Mouse (Mus musculus) adrenal gland, postnatal 10 days (tissue): Measurements from ENCODE around the gene Synm. TPM values are rescaled to one million over a fixed set of nuclear protein-coding genes. Genes with fewer than 3 reads are reported as not detected.

Source experiments
- DNase-seq: peaks from one replicate; pipeline ENCODE4 v3.0.0; 2021; ENCODE audit warnings: mixed read lengths
- long read RNA-seq, 2 experiments: library from polyadenylated mRNA; stranded (forward); transcript quantifications; one replicate each; pipeline ENCODE4 v2.0.0; 2021
- total RNA-seq, 2 experiments: library from RNA; stranded (reverse); gene quantifications; 2 replicates each; pipeline ENCODE4 v1.2.3; 2021

Gene Synm
- 10 to 100 TPM in 1 of 2 experiments, 1 to 10 TPM in 1; 5.9 to 10.9 TPM for total RNA-seq
- long read RNA-seq, experiment 1, full-length matches to known transcripts = 3 of 6 reads
- long read RNA-seq, experiment 1, partial matches to known transcripts = 0 of 6 reads
- long read RNA-seq, experiment 1, other reads (novel, unspliced or antisense) = 3 of 6 reads
- long read RNA-seq, experiment 2, partial matches to known transcripts = 0 of 1 reads
- long read RNA-seq, experiment 2, other reads (novel, unspliced or antisense) = 1 of 1 reads

DNA sequence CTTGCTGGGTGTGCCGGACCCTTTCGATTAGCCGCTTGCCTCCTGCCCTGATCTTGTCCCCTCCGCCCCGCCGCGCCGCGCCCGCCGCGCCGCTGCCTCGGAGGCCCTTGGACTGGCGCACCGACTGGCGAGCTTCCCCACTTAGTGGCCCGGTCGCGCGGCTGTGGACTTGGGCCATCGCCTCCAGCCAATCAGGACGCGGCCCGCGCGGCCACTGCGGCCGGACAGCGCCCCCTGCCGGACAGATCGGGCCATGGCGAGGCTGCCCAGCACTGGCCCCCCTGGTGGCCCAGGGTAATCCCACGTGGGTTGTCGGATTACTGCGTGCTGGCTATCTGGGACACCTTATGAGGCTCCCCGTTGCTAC lies at the start of gene Synm:
Gene Synm (minus strand): TSS at position 114 of the 367 bp plus-strand sequence.
- peak; percentile 99 for DNase-seq

DNA sequence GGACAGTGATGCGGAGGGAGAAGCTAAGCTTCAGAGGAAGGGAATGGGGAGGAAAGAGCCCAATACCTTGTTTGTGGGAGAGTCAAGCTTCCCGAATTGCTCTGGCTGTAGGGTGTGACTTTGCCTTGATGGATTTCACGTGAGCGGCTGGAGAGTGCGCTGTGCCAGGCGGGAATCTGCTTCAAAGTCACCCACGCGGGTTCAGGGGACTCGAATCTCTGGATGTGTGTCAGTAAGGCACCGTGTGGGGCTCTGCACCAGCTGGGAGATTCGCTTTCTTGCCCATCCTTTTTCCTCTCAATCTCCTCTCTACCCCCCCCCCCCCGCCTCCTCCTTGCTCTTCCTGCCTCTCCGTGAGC lies 44.3 kb upstream of the Synm start:
- DNase-seq = no peak

DNA sequence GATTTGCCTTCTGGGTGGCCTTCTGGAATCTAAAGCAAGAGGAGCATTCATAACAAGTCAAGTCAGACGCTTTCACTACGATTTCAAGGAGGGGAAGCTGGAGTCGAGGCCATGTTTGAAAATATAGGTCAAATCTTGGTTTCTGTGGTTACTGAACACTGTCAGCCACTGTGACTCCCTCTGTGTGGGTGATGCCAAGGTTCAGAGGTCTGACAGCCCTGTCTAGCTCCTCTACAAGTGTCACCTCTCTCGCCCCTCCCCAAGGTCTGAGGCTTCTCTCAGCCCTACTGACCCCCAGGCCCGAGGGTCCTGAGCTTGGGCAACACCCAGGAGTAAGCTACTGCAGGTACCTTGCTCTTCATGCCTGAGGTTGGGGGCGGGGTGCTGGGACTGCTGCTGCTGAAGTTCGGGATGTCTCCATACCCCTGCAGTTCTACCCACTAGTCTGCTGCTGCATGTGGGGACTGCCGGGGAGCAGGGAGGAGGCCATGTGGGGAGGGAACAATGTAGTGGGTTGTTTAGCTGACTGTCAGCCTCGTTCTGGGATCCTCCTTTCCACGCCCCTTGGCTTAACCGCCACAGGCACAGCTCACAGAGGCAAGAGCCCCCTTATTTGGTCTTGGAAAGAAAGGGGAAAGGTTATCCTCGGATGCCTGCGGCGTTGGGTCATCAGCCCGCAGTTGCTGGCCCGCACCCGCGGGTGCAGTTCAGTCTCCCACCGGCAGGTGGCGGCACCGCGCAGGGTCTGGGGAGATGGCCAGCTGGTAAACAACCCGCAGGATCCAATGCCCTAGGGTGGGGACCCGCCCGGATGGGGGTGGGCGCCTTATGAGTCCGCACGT lies 43.7 kb upstream of the Synm start:
- peak; percentile 96 for DNase-seq

DNA sequence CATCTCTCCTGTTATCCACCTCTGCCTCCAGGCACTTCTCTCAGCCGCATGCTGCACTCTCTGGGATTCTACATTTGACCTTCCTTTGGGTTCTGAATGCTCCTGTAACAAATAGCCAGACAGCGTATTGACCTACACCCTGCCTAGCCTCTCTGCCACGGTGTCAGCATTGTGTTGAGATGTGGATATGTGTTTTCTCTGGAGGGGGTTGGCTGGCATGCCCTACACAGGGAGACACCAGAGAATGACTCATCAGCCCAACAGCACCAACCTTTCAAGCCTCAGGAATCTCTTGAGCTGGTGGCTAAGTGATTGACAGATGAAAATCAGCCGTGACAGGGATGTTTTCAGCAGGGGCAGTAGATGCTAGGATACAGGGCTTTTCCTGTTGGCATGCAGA lies 41.5 kb upstream of the Synm start:
- DNase-seq = no peak

DNA sequence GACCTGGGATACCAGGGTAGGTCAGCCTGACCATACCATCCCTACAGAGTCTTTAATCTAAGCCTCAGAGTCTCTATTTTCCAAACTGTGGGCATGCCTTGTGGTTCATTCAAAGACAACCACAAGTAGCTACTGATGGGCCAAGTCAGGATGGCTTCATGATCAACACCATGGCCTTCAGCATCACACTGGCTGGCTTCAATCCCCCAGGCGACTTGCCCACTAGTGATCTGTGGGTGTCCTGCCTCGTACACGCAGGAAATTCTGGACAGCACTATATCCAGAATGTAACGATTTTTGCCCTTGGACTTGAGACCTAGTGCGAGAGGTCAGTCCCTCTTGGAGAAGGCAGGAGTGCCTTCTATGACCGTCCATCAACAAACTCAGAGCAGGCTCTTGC lies 41.0 kb upstream of the Synm start:
- DNase-seq = no peak

DNA sequence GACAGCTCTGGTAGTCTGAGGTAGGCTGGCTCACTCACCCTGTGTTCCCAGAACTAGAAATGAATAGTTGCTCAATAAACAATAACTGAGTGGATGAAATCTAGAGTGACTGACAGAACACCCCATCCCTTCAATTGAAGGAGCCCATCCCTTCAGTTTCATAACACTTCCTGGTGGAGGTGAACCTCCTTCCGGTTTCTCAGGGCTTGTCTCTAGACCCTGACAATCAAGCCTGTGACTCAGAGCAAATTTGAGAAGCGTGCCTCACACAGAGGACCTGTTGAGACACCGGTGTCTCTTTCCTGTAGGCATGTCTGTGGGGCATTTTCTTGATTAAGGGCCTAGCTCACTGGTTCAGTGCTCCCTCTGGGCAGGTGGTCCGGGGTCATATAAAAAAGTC lies 38.9 kb upstream of the Synm start:
- no peak for DNase-seq

DNA sequence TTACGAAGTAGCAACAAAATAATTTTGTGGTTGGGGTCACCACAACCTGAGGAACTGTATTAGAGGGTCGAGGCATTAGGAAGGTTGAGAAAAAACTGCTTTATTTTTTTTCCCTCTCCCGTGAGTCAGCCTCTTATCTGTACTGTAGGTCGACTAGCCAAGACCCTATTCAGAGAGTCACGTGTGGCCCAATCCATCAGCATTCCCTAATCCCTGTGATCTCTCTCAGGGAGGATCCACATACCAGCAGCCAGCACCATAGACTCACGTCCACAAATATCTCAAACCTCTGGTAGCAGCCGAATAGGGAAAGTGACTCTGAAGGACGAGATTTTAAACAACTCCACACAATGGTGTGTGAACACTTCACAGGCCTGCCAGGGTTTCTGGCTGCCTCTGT lies 37.5 kb upstream of the Synm start:
- DNase-seq = no peak

DNA sequence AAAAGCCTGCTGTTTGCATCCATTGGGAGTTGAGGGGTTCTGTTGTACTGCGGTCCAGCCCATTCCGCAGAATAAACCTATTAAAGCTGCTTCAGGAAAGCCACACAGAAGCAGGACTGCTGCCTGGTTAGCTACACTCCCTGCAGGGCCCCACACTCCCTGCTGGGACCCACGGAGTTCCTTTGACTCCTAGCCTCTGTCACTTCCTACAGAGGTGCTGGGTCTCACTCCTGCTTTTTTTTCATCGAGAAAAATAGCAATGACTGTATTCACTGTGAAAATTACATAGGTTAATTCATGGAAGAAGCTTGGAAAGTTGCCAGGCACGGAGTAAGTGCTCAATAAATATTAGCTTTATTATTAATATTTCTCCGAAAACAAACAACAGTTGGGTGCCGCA lies 33.9 kb upstream of the Synm start:
- DNase-seq = no peak

DNA sequence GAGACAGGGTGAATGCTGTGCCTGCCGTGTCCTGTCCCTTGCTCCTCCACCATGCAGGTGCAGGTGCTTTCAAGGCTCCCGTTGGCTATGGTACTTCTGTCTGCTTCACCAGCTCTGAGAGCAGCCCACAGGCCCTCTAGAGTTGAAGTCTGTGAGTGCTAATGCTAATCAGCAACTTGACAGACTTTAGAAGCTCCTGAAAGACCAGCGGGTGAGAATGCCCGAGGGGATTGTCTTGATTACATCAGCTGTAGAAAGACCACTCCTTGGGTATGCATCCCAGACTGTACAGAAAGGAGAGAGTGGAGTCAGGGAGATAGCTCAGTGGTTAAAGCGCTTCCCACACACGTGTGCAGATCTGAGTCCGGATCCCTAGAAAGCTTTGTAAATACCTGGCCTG lies 31.7 kb upstream of the Synm start:
- DNase-seq = no peak

DNA sequence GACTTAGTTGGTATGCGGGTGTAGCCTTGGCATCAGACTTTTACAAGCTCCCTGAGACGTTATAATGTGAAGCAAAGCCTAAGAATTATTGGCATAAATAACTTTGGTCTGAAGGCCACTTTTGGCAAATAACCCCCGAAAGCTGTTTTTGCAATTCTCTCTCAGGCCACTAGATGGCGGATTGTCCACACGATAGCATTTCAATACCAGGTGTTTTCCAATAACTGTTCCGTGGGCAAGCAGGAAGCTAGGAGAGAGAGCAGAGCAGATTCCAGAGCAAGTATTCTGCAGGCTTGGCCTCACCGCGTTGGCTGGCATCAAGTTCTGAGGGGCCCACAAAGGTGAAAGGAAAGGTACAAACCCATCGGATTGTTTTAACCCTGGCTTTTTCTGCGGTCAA lies 29.2 kb upstream of the Synm start:
- DNase-seq = peak; percentile 81

DNA sequence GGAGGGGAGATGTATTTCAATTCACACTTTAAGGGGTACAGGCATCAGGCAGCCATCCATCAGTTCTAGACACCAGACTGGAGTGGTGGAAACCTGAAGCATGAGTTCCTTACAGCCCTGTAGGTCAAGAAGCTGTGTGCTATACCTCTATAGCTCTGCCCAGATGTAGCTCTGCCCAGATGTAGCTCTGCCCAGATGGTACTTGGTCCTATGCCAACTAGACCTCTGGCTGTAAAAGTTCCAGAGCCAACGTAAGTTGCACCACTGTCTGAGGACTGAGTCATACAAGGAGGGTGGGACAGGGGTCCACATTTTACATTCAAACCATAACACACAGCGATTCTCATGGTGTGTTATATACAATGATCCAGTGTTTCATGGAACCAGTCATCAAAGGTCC lies 28.3 kb upstream of the Synm start:
- DNase-seq = no peak

DNA sequence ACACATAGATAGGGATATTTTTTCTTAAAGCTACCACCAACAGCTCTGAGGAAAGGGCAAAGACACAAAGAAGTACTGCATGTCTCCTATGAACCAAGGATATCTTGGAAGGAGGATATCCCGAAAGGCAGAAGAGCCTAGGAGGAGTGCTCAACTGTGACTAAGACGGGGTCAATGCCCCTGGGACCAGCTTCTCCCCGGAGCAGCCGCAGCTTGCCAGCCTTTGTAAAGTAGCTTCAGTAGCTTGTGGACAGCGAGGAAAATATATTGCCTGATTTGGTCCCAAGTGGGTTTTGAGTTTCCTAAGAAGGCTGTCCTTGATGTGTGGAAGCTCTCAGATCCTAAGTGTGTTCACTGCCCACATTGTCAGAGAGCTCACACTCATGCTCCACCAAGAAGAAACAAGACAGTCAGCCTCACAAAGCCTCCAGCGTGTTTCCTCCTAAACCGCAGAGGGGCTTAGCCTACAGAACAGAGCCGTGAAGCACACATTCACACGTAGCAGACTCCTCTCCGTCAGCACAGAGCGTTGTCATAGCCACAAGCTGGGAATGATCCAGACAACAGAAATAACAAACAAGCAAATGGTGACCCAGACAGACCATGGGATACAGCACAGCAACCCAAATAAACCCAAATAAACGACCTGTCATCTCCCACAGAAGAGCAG lies 17.2 kb upstream of the Synm start:
- DNase-seq = peak; percentile 44

DNA sequence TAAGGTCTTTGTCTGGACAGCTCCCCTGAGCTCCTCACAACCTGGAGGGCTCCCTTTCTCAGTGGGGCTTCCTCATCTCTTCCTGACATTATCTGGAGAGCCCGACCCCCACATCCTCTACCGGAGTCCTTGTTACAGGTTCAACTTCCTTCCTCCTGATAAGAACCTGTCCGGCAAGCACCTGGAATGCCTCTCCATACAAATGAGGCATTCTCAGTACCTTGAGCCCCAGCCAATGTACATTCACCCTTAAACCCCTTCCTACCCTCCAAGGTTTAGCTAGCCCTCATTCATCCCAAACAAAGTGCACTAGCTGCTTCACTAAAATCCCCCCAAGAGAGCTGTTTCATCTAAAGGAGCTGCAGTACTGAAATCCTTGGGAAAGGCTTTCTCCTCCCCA lies 16.1 kb upstream of the Synm start:
- no peak for DNase-seq

DNA sequence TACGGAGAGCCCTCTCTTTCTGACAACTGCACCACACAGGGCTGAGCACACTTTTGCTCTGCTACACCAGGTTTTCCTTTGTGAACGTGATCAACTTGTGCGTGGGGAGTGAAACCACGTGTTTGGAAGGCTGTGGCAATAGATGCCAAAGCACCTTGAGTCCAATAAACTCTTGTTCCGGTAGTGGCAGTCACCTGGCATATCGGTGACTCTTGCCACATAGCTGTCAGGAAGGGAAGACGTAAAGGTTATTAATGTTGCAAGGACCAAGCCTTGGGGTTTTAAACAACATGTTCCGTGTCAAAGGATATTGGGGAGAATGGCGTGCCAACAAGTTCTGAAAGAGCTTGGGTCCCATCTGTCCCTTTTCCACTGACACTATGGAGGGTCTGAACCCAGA lies 12.7 kb upstream of the Synm start:
- no peak for DNase-seq

DNA sequence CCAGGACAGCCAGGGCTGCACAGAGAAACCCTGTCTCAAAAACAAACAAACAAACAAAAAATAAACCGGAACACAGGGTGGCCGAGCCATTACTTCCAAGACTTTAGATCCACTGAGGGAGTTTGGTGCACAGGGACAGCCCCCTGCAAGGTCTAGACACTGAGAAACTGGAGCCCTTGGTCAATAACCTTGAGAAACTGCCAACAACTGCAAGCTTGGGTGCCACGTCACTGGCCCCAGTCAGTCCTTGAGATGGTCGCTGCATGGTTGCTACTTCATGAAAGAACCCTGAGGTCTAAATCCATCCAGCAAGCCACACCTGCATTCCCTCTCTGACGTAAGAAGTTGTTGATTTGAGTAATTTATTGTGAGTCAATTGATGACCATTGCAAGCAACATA lies 9.9 kb upstream of the Synm start:
- DNase-seq = peak; percentile 74

DNA sequence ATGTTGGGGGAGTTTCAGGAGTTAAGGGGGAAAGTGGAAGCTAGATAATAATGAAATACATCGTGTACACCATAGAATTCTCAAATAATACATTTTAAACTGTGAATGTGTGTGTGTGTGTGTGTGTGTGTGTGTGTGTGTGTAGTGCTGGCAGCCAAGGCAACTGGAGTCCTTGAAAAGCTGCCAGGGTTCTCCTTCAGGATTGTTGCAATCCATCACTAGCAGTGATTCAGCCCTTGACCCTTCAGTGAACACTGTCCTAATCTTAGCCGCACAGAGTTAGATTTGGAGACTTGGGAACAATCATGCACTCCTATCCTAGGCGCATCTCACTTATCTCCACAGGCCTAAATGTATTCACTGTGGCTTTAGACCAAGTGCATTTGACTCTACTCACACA lies 8.6 kb upstream of the Synm start:
- peak; percentile 76 for DNase-seq

DNA sequence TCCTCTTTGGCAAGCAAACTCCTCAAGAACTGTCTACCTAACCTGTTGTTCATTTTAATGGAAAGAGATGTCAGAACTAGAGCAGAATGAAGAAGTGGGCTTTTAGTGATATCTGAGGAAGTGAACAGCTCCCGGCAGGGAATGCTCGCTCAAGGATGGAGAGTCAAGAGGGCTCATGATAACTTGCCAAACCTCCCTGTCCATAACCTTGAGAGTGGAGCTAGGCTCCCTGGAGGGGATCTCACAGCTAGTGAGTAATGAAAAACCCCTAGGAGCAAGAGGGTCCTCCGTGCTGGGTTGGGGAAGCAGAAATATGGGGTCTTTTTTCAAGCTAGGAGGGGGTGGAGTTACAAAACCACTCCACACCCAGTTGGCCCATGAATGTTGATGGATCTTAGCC lies 4.1 kb upstream of the Synm start:
- DNase-seq = no peak

DNA sequence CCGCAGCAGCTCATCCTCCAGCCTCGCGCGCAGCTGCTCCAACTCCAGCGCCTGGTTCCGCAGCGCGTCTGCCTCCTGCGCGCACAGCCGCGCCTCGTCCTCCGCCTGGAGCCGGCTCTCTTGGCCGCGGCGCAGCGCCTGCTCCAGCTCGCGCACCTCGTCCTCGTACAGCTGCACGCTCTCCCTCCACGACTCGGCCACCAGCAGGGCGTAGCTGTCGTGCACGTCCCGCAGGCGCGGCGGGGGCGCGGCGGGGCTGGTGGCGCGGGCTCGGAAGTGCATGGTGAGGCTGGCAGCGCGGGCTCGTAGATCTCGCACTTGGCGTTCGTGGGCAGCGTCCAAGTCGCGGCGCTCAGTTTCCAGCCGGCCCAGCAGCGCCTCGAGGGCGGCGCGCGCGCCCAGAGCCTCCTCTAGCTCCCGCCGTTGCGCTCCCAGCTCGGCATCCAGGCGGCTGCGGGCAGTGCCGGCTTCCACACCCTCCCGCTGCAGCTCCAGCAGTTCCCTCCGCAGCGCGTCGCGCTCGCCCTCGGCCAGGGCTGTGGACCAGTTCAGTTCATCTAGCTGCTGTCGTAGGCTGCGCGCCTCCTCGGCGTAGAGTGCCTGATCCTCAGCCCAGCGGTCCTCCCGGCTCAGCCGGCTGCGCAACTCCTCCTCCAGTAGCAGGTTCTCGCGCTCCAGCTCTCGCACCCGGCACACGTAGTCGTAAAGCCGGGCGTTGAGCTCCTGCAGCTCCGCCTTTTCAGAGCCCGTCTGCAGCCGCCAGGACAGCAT lies 499 bp downstream of the Synm start:
- peak; percentile 67 for DNase-seq

DNA sequence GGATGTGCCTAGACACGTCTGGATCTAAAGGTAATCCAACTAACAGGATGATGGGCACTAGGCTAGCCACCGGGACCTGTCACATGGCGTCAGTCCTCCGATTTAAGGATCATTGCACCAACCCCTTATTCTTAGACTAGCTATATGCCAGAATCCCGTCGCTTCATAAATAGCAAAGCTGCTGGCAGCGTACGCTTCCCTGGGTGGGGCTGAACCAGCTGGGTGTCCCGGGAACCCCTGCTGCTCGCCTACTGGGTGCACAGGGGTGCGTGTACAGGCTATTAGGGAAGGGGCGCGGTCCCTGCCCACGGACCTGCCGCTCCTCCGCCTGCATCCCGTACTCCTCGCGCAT lies 1.1 kb downstream of the Synm start:
- no peak for DNase-seq

DNA sequence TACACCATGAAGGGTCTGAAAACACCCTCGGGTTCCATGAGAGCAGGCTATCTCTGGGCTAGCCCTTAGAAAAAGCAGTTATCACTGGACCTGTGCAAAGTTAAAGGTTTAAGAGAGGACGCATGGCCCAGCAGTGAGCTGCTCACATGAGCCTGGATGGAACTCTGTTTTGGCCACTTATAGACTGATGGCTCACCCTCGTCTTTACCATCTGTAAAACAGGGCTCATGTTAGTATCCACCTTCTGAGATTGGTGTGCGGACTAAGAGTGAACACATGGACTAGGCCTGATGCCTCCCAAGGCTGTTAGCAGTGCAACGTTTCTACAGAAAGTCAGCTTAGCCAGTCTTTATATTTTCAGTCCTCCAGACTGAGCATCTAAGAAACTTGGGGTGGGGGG lies 2.9 kb downstream of the Synm start:
- DNase-seq = no peak

DNA sequence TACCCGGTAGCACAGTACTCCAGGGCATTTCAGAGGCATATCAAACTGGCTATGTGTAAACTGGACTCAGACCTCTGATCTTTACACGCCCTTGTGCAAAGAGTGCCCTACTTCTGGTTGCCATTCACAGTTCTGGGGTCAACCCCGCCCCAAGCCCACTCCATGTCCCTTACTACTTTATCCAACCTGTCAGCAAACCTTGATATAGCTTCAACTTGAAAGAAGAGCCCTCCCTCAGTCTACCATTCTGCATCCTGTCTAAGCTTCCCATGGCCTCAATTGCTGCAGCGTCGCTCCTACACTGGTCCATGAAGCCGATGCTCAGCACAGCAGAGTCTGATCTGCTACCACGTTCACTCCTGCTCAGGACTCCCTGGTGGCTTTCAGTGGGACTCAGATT lies 4.2 kb downstream of the Synm start:
- DNase-seq = no peak

DNA sequence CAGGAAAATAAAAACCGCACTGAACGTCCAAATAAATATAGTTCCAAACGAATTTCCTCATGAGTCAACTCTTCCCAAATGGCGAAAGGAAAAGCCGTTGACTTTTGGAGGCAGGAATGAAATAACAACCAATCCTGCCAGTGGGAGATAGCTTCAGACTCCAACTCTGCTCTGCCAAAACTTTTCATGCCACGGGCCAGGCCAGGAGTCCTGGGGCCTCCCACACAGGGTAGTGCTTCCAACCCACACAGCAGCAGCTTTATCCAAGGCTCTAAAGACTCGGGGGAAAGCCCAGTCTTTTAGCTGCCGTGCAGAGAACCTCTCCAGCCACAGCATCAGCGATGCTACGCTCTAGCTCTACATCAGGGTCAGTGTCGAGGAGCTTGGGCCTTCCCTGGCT lies 4.9 kb downstream of the Synm start:
- DNase-seq = no peak
